Mouse (Mus musculus) lung, embryonic 14.5 days (tissue): ENCODE data around the gene Ankrd36. TPM values are rescaled to one million over a fixed set of nuclear protein-coding genes. Genes with fewer than 3 reads are reported as not detected.

Source experiments
- ATAC-seq: fragments of 200-750 bp; cut with Nextera tagmentation; 2 replicates; pipeline ENCODE4 v1.8.0; 2017; ENCODE audit warnings: mild to moderate bottlenecking, moderate TSS enrichment, moderate library complexity; ENCODE audit not compliant: insufficient read depth
- DNase-seq: peaks from one replicate; pipeline ENCODE4 v3.0.0-alpha.2; 2015
- H3K27ac ChIP-seq: fragments of 300-500 bp; sonication (generic); 2 replicates; pipeline ENCODE4 v1.5.1; 2014; ENCODE audit warnings: low read depth, mild to moderate bottlenecking, moderate library complexity
- H3K27me3 ChIP-seq: fragments of 300-500 bp; sonication (generic); 2 replicates; pipeline ENCODE4 v1.6.1; 2014; ENCODE audit warnings: low read length, control low read depth; ENCODE audit not compliant: insufficient read depth
- H3K36me3 ChIP-seq: fragments of 300-500 bp; sonication (generic); 2 replicates; pipeline ENCODE4 v1.6.1; 2014; ENCODE audit warnings: control low read depth; ENCODE audit not compliant: insufficient read depth
- H3K4me1 ChIP-seq: fragments of 300-500 bp; sonication (generic); 2 replicates; pipeline ENCODE4 v1.6.1; 2014; ENCODE audit warnings: antibody characterized with exemption, control low read depth; ENCODE audit not compliant: insufficient read depth
- H3K4me2 ChIP-seq: fragments of 300-500 bp; sonication (generic); 2 replicates; pipeline ENCODE4 v1.6.1; 2014; ENCODE audit warnings: mild to moderate bottlenecking
- H3K4me3 ChIP-seq: fragments of 300-500 bp; sonication (generic); 2 replicates; pipeline ENCODE4 v1.5.1; 2014; ENCODE audit warnings: low read depth, low read length
- H3K9ac ChIP-seq: fragments of 300-500 bp; sonication (generic); 2 replicates; pipeline ENCODE4 v1.6.1; 2014
- H3K9me3 ChIP-seq: fragments of 300-500 bp; sonication (generic); 2 replicates; pipeline ENCODE4 v1.6.1; 2016; ENCODE audit warnings: low read depth, low read length, control low read depth
- CTCF ChIP-seq: IDR thresholded peaks from 2 replicates; pipeline ENCODE4 v1.5.1; 2016; ENCODE audit warnings: antibody characterized with exemption, low read depth
- WGBS: fragments of 180-500 bp; shearing (Covaris S2); extraction: QIAGEN DNeasy Blood & Tissue Kit; methylation state at CpG from one replicate; pipeline ENCODE4 v1.1.7; 2014; 5-methylcytosine and 5-hydroxymethylcytosine counted together
- polyA plus RNA-seq: library from polyadenylated mRNA; unstranded; fragments of >200 nt; fragmentation: Nextera tagmentation; extraction: Ambion mirVana; gene quantifications from 2 replicates; pipeline ENCODE4 v1.2.1, GENCODE M21; 2014

Gene Ankrd36
- polyA plus RNA-seq, 1 experiment from 2014 or later, result not detected

DNA sequence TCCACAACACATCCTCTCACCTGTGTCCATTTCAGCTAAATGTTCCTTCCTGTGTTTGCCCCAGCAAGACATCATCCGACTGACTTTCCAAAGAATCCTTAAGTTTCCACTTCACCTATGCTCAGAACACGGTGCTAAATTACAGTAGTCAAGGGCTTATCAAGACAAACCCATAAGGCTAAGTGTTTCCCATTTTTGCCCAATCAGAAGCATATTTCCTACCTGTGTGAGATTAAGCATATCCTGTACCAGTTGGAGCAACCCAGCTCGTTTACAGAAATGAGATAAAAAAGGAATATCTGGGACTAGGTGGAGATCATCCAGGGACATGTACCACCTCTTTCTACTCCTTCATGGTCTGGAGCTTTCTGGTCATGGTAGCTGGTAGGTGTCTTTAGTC is 22.8 kb upstream of the Ankrd36 start:
- no peaks in the 10 kb centered on the region for H3K36me3 ChIP-seq
- H3K27me3 ChIP-seq, result no peaks in the 10 kb centered on the region
- H3K4me2 ChIP-seq, result no peak overlapping the region
- H3K9ac ChIP-seq, result no peak overlapping the region
- no peak for ATAC-seq
- 79% methylated on average over 3 of the region's 3 CpGs for WGBS
- H3K9me3 ChIP-seq, result no peaks in the 10 kb centered on the region
- TF ChIP-seq CTCF, result no peak
- DNase-seq, result no peak
- no peaks in the 10 kb centered on the region for H3K4me1 ChIP-seq
- no peak overlapping the region for H3K4me3 ChIP-seq
- no peak overlapping the region for H3K27ac ChIP-seq

DNA sequence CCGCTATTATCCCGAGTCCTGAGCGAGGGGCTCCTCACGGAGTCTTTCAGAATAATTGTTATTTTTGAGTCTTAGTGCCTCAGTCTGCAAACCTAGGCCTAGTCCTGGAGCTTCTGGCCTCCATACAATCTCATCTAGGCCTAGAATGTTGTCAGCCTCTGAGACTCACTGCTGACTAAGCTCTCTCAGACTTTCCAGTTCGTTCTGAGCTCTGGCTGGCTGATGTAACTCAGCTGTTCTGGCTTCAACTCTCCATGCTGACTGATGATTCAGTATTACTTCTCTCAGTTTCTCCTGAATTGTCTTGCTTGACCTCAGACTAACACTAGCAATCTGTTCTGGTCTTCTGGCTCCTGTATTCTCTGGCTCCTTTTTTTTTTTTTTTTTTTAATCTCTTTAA is 18.1 kb upstream of the Ankrd36 start:
- Histone ChIP-seq H3K4me3 (no peak overlapping the region), H3K27me3 (no peaks in the 10 kb centered on the region), H3K4me2 (no peak overlapping the region), H3K36me3 (no peaks in the 10 kb centered on the region), H3K27ac (no peak overlapping the region), H3K9me3 (no peaks in the 10 kb centered on the region), H3K9ac (no peak overlapping the region), H3K4me1 (no peaks in the 10 kb centered on the region)
- DNase-seq (no peak), ATAC-seq (no peak)
- WGBS, result 80% methylated on average over 5 of the region's 5 CpGs
- no peak for TF ChIP-seq CTCF

DNA sequence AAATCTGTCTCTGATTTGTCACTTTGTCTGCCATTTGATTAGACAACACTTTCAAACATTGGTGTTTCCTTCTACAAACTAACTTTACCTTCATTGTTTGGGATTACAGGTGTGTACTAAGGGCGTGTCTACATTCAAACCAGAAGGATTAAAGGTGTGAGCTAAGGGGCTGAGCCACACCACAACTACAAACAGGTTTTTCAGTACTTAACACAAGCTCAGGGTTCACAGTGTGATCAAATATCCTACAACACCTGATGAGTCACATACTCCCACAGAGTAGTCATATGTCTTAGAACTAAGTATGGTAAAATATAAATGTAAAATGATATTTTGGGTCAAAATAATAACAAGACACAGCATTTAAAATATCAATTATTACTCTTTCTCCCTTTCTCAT is 17.6 kb upstream of the Ankrd36 start:
- H3K4me1 ChIP-seq, result no peaks in the 10 kb centered on the region
- TF ChIP-seq CTCF, result no peak
- H3K4me2 ChIP-seq, result no peak overlapping the region
- DNase-seq, result no peak
- no peak overlapping the region for H3K27ac ChIP-seq
- WGBS, result 71% methylated on average over 1 of the region's 1 CpGs
- H3K36me3 ChIP-seq, result no peaks in the 10 kb centered on the region
- ATAC-seq, result no peak
- H3K4me3 ChIP-seq, result no peak overlapping the region
- H3K9ac ChIP-seq, result no peak overlapping the region
- H3K27me3 ChIP-seq, result no peaks in the 10 kb centered on the region
- no peaks in the 10 kb centered on the region for H3K9me3 ChIP-seq

DNA sequence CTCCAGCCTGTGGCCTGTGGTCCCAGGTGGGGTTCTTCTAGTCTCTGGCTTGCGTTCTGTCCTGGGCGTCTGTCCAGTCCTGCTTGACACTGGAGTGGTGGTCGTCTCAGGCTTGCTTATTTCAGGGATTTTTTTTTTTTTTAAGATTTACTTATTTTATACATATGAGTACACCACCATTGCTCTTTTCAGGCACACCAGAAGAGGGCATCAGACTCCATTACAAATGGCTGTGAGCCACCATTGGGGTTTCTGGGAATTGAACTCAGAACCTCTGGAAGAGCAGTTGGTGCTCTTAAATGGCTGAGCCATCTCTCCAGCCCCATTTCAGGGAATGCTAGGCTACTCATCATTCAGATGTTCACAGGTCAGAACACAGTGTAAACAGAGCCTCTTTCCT is 9.2 kb upstream of the Ankrd36 start:
- 0 out of 2 replicates have a peak, but pooled peaks have one; percentile 16 for TF ChIP-seq CTCF
- no peak overlapping the region for H3K9ac ChIP-seq
- no peaks in the 10 kb centered on the region for H3K36me3 ChIP-seq
- H3K27ac ChIP-seq, result no peak overlapping the region
- no peaks in the 10 kb centered on the region for H3K9me3 ChIP-seq
- no peaks in the 10 kb centered on the region for H3K4me1 ChIP-seq
- WGBS, result 77% methylated on average over 3 of the region's 3 CpGs
- DNase-seq (no peak), ATAC-seq (no peak)
- no peaks in the 10 kb centered on the region for H3K27me3 ChIP-seq
- no peak overlapping the region for H3K4me2 ChIP-seq
- H3K4me3 ChIP-seq, result no peak overlapping the region

DNA sequence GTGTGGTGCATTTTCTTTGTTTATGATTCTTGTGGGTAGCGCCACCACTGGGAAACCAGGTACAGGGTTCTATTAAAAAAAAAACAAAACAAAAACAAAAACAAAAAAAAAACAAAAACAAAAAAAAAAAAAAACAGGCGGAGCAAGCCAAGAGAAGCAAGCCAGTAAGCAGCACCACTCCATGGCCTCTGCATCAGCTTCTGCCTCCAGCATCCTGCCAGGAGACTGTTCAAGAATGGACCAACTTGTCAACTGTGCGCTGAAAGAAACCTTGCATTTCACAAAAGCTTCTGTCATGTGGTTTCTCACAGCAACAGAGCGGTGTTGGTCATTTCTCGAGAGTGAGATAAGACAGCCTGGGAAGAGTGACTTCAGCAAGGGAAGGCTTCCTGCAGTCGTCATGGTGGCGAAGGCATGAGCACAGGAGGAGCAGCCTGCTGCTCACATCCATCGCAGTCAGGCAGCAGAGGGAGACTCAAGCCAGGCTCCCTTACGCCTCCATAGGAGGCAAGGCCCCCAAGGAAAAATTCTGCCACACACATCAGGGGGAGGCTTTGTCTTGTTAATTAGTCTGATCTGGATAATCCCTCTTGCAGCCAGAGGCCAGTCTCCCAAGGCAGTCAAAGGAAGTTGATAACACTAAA is 6.7 kb upstream of the Ankrd36 start:
- ATAC-seq, result no peak
- no peaks in the 10 kb centered on the region for H3K27me3 ChIP-seq
- peak; percentile 12; the same call in 1 of the 2 replicates for TF ChIP-seq CTCF
- H3K4me1 ChIP-seq, result no peaks in the 10 kb centered on the region
- no peak overlapping the region for H3K4me2 ChIP-seq
- H3K4me3 ChIP-seq, result no peak overlapping the region
- DNase-seq, result no peak
- no peak overlapping the region for H3K27ac ChIP-seq
- no peaks in the 10 kb centered on the region for H3K9me3 ChIP-seq
- H3K9ac ChIP-seq, result no peak overlapping the region
- H3K36me3 ChIP-seq, result no peaks in the 10 kb centered on the region
- WGBS, result 29% methylated on average over 9 of the region's 9 CpGs

DNA sequence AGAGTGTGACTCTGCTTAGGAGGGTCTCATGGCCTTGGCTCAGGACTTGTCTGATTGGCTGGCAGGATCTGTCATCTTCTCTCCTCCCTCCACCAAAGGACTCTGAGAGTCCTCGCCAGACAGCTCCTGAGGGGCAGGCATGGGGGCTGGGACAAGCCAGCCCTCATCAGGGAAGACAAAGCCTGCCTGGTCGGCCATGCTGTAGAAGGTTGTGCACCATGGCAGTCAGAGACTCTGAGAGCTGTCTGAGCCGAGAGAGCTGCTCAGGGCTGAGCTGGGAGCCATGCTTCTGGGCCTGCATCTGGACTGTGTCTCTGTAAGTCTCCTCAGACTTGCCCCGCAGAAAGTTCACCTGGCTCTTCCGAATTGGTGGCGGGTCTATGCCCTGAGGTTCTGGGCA is 5.6 kb upstream of the Ankrd36 start:
- no peak overlapping the region for H3K4me2 ChIP-seq
- no peak overlapping the region for H3K27ac ChIP-seq
- no peak overlapping the region for H3K4me3 ChIP-seq
- ATAC-seq, result no peak
- no peak for TF ChIP-seq CTCF
- H3K27me3 ChIP-seq, result no peaks in the 10 kb centered on the region
- H3K36me3 ChIP-seq, result no peaks in the 10 kb centered on the region
- DNase-seq, result no peak
- H3K4me1 ChIP-seq, result no peaks in the 10 kb centered on the region
- H3K9ac ChIP-seq, result no peak overlapping the region
- H3K9me3 ChIP-seq, result no peaks in the 10 kb centered on the region
- 60% methylated on average over 6 of the region's 6 CpGs for WGBS

DNA sequence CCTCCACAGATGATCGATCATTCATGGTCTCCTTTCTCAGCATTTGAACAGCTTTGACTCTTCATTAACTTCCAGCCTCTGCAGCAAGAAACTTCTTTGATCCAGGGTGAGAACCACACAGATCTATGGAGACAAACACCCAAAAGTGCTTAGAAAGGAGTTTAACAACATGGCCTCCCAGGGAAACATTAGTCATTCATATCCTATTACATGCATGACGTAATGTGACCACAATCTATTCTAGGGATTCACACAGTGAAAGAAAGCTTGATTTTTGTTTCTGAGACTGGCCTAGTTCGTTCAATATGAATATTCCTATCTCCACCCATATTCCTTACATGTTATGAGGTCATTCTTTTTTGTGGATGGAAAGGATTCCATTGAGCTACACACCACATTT is 3.9 kb upstream of the Ankrd36 start:
- Histone ChIP-seq H3K4me2 (no peak overlapping the region), H3K4me1 (no peaks in the 10 kb centered on the region), H3K27me3 (no peaks in the 10 kb centered on the region), H3K4me3 (no peak overlapping the region), H3K9ac (no peak overlapping the region), H3K36me3 (no peaks in the 10 kb centered on the region), H3K9me3 (no peaks in the 10 kb centered on the region), H3K27ac (no peak overlapping the region)
- no peak for TF ChIP-seq CTCF
- WGBS, result 85% methylated on average over 3 of the region's 3 CpGs
- no peak for DNase-seq
- ATAC-seq, result no peak

DNA sequence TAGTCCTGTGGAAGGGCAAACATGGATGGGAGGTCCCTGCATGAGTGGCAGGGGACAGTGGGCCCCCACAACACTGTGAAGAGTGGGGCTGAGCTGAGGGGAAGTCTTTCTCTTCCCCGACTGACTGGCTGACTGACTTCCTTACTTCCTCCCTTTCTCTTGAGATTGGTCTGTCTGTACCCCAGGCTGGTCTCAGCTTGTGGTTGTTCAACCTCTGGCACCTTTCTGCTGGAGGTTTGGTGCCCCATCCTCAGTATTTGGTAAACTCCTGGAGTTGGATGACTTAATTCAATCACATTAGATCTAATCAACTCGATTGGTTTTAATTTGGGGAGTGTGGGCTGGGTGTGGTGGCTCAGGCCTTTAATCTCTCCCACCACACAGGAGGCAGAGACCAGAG is 3.0 kb upstream of the Ankrd36 start:
- DNase-seq (no peak), ATAC-seq (no peak)
- Histone ChIP-seq H3K4me3 (no peak overlapping the region), H3K9me3 (no peaks in the 10 kb centered on the region), H3K36me3 (no peaks in the 10 kb centered on the region), H3K27ac (no peak overlapping the region), H3K4me2 (no peak overlapping the region), H3K27me3 (no peaks in the 10 kb centered on the region), H3K4me1 (no peaks in the 10 kb centered on the region), H3K9ac (no peak overlapping the region)
- 49% methylated on average over 2 of the region's 2 CpGs for WGBS
- TF ChIP-seq CTCF, result no peak
